Mouse (Mus musculus): ENCODE measurements around the gene Prl. TPM values are rescaled to one million over a fixed set of nuclear protein-coding genes. Genes with fewer than 3 reads are reported as not detected.
A peak's percentile ranks its signal among the peaks of the same experiment; 100 is the strongest.
"Not testable (repeated sequence)": the region's sequence is repeated elsewhere in the genome, so short reads cannot be mapped to it uniquely, and the experiment has no call there.

Prl gene
- not detected in 2 replicates for polyA plus RNA-seq (2016; fragmentation: Nextera tagmentation; extraction: Ambion mirVana)

DNA sequence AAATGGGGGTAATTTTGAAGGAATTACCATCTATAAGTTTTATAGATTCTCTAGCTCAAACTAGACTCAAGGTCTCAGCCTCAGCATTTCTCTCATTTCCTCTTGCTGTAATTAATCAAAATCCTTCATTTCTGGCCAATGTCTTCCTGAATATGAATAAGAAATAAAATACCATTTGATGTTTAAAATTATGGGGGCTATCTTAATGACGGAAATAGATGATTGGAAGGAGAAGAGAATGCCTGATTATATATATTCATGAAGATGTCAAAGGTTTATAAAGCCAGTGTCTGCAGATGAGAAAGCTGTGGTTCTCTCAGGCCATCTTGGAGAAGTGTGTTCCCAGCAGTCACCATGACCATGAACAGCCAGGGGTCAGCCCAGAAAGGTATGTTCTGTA, at the start of gene Prl:
Prl (plus strand) TSS at position 301 of the 400 bp plus-strand sequence.
- no peak for ATAC-seq (ENCODE audit: low FRiP score)
- WGBS, result 91% methylated on average over 1 of the region's 1 CpGs
- H3K9me3 ChIP-seq, result no peaks in the 10 kb centered on the region

DNA sequence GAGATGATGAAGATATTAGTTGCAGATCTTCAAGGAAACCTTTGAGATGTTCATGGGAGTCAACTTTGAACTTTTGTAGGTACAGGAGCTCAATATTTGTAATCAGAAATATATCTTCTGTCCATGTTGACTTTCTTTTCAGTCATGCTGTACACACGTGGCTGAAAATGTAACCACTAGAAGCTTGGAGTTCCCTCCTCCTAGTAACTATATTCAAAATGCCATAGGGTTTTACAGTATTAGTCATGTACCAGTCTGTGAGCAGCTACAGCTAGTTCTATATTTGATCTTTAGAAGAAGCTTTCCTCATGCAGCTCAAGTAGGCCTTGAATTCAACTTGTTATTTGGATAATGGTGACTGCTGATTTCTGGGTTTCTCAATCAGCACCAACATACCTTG, 30.8 kb upstream of the Prl start:
- no peak overlapping the region for H3K4me3 ChIP-seq (replicated peaks)
- H3K27ac ChIP-seq, result no peak overlapping the region
- no peak overlapping the region for H3K9ac ChIP-seq
- peaks cover 3% of the 10 kb centered on the region; the same call in 1 of the 2 replicates for H3K27me3 ChIP-seq
- WGBS, result 89% methylated on average over 1 of the region's 1 CpGs
- no peaks in the 10 kb centered on the region for H3K9me3 ChIP-seq
- no peak for ATAC-seq (ENCODE audit: low FRiP score)
- no peak overlapping the region for H3K4me2 ChIP-seq
- H3K36me3 ChIP-seq (replicated peaks), result no peaks in the 10 kb centered on the region
- no peaks in the 10 kb centered on the region; the same call in none of the 2 replicates for H3K4me1 ChIP-seq

More for the DNA sequence above, at the start of gene Prl:
- Histone ChIP-seq H3K4me3 (replicated peaks) (no peak within 1 kb of the TSS), H3K27ac (no peak within 1 kb of the TSS), H3K27me3 (no peaks in the 10 kb centered on the region), H3K9ac (no peak within 1 kb of the TSS), H3K4me1 (no peaks in the 10 kb centered on the region), H3K36me3 (replicated peaks) (no peaks in the 10 kb centered on the region), H3K4me2 (no peak within 1 kb of the TSS)

DNA sequence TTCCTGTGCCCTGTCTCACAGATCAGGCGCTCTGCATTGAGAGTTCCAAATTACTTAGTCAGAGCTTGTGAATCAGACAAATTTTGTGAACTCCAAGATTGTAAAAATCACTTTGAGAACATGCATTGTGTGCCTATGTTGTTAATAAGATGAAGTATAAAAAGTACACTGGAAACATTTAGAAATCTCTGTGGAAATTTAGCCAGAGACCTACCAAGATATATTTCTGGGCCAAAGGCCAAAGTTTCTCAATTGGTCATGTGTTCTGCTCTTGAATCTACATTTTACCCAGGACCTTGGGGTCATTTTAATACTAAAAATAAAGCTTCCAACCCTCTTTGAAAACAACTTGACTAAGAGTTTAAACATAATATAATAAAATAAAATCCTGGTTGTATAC, 30.0 kb upstream of the Prl start:
- H3K9me3 ChIP-seq, result no peaks in the 10 kb centered on the region
- H3K4me2 ChIP-seq, result no peak overlapping the region
- WGBS, result 94% methylated on average over 1 of the region's 1 CpGs
- ATAC-seq (ENCODE audit: low FRiP score), result no peak
- H3K4me1 ChIP-seq, result peaks cover 3% of the 10 kb centered on the region
- H3K36me3 ChIP-seq (replicated peaks), result no peaks in the 10 kb centered on the region
- no peak overlapping the region for H3K27ac ChIP-seq
- H3K27me3 ChIP-seq, result peaks cover 3% of the 10 kb centered on the region; the same call in 1 of the 2 replicates
- no peak overlapping the region for H3K9ac ChIP-seq
- no peak overlapping the region for H3K4me3 ChIP-seq (replicated peaks)

GRCm38 (mm10) chr13:27028501-27029240, 28.7 kb upstream of the Prl start:
- no peak overlapping the region for H3K4me2 ChIP-seq
- H3K4me1 ChIP-seq, result peaks cover 3% of the 10 kb centered on the region
- H3K9ac ChIP-seq, result no peak overlapping the region
- H3K27ac ChIP-seq, result no peak overlapping the region
- H3K36me3 ChIP-seq (replicated peaks), result no peaks in the 10 kb centered on the region
- WGBS, result 92% methylated on average over 2 of the region's 2 CpGs
- no peak overlapping the region for H3K4me3 ChIP-seq (replicated peaks)
- peaks cover 7% of the 10 kb centered on the region; the same call in 1 of the 2 replicates for H3K27me3 ChIP-seq
- H3K9me3 ChIP-seq, result no peaks in the 10 kb centered on the region
- no peak for ATAC-seq (ENCODE audit: low FRiP score)

DNA sequence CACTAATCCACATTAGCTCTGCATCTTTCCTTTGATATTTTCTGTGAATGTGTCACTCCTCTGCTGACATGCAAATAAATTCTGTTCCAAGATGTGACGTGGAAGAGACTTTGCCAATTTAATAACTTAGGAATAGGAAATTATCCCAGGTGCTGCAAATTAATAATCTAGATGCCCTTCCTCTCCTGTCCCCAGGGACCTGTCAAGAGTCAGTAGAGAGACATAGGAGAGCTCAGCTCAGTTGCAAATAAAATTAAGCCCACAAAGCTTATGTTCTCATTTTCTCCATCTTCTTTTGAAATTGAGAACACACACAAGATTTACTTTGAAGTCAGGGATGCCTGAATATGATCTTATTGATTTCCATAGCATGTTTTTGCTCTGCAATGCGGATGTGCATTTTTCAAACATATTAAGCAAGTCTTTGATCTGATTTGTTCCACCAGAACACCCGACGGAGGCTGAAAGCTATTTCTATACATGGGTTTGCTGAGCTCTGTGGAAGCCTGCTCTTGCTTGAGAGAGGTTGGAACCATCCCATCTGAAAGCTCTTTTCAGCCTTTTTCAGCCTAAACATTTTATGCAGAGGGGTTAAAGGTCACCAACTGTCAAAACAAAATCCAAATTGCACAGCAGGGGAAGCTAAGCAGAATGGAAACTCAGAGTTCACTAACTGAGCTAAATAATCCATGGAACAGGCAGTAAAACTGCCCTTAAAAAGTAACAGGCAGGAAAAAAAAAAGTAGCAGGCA, 26.1 kb upstream of the Prl start:
- ATAC-seq (ENCODE audit: low FRiP score), result 0 out of 2 replicates have a peak, but pooled peaks have one; percentile 36
- Histone ChIP-seq H3K4me2 (no peak overlapping the region), H3K27ac (no peak overlapping the region), H3K4me1 (peaks cover 3% of the 10 kb centered on the region), H3K4me3 (replicated peaks) (no peak overlapping the region), H3K27me3 (peaks cover 7% of the 10 kb centered on the region; the same call in 1 of the 2 replicates), H3K9ac (no peak overlapping the region), H3K36me3 (replicated peaks) (no peaks in the 10 kb centered on the region), H3K9me3 (no peaks in the 10 kb centered on the region)
- WGBS, result 7% methylated on average over 4 of the region's 4 CpGs

- H3K36me3 ChIP-seq (replicated peaks), result no peaks in the 10 kb centered on the region
- H3K27me3 ChIP-seq, result peaks cover 7% of the 10 kb centered on the region; the same call in 1 of the 2 replicates
- no peak overlapping the region for H3K27ac ChIP-seq
- 70% methylated on average over 1 of the region's 1 CpGs for WGBS
- no peaks in the 10 kb centered on the region for H3K9me3 ChIP-seq
- H3K9ac ChIP-seq, result no peak overlapping the region
- H3K4me2 ChIP-seq, result no peak overlapping the region
- no peak for ATAC-seq (ENCODE audit: low FRiP score)
- H3K4me1 ChIP-seq, result peaks cover 3% of the 10 kb centered on the region
- H3K4me3 ChIP-seq (replicated peaks), result no peak overlapping the region
These were observed 25.5 kb upstream of the Prl start for GRCm38 (mm10) chr13:27031853-27032240.

GRCm38 (mm10) chr13:27032998-27033397, 24.4 kb upstream of the Prl start:
- H3K4me2 ChIP-seq, result no peak overlapping the region
- H3K4me3 ChIP-seq (replicated peaks), result no peak overlapping the region
- H3K4me1 ChIP-seq, result peaks cover 3% of the 10 kb centered on the region
- no peak for ATAC-seq (ENCODE audit: low FRiP score)
- H3K9me3 ChIP-seq, result no peaks in the 10 kb centered on the region
- no peaks in the 10 kb centered on the region for H3K36me3 ChIP-seq (replicated peaks)
- no peak overlapping the region for H3K9ac ChIP-seq
- peaks cover 7% of the 10 kb centered on the region; the same call in 1 of the 2 replicates for H3K27me3 ChIP-seq
- no peak overlapping the region for H3K27ac ChIP-seq
- 85% methylated on average over 2 of the region's 2 CpGs for WGBS

GRCm38 (mm10) chr13:27042185-27042584, 15.2 kb upstream of the Prl start:
- WGBS, result 93% methylated on average over 2 of the region's 2 CpGs
- Histone ChIP-seq H3K27me3 (no peaks in the 10 kb centered on the region), H3K36me3 (replicated peaks) (no peaks in the 10 kb centered on the region), H3K9me3 (no peaks in the 10 kb centered on the region), H3K27ac (no peak overlapping the region), H3K4me1 (no peaks in the 10 kb centered on the region), H3K4me3 (replicated peaks) (no peak overlapping the region), H3K4me2 (no peak overlapping the region), H3K9ac (no peak overlapping the region)
- ATAC-seq (ENCODE audit: low FRiP score), result no peak

DNA sequence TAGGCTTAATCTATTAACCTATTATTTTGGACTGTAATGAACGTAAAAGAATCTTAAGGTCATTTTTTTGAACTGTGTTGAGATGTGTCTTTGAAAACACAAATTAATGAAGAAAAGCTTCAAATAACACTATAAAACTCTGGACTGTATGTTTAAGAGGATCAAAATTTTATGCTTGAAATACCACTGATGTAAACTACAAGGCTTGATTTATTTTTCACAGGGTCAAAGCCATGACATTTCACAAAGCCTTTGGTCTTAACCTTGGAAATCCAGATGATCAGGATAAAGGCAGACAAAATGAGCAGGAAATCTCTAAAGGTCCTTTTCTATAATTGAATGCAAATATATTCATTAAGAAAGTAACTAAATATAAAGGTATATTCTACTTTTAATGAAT, 14.0 kb upstream of the Prl start:
- Histone ChIP-seq H3K27me3 (no peaks in the 10 kb centered on the region), H3K36me3 (replicated peaks) (no peaks in the 10 kb centered on the region), H3K4me1 (no peaks in the 10 kb centered on the region), H3K9ac (no peak overlapping the region), H3K27ac (no peak overlapping the region), H3K9me3 (no peaks in the 10 kb centered on the region), H3K4me3 (replicated peaks) (no peak overlapping the region), H3K4me2 (no peak overlapping the region)
- WGBS, result 80% methylated on average over 1 of the region's 1 CpGs
- ATAC-seq (ENCODE audit: low FRiP score), result no peak

DNA sequence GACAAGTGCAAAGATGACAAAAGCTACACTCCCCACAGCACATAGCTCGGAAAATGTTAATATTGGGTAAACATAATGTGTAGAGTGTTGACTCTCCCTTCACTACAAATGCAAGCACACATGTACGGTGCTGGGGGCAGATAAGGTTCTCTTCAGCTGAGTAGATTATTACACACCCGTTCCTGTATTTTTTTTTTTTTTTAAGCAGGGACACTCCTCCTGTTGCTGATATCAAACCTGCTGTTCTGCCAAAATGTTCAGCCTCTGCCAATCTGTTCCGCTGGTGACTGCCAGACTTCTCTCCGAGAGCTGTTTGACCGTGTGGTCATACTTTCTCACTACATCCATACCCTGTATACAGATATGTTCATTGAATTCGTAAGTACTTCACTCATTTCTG, 1.8 kb downstream of the Prl start:
- Histone ChIP-seq H3K9ac (no peak overlapping the region), H3K9me3 (no peaks in the 10 kb centered on the region), H3K27ac (no peak overlapping the region), H3K36me3 (replicated peaks) (no peaks in the 10 kb centered on the region), H3K4me1 (no peaks in the 10 kb centered on the region), H3K4me2 (no peak overlapping the region), H3K4me3 (replicated peaks) (no peak overlapping the region), H3K27me3 (no peaks in the 10 kb centered on the region)
- ATAC-seq (ENCODE audit: low FRiP score), result no peak
- WGBS, result 92% methylated on average over 7 of the region's 7 CpGs

GRCm38 (mm10) chr13:27093890-27094289, 36.5 kb downstream of the Prl start, which contains the start of gene Prl3d1:
Prl3d1 (plus strand) TSS chr13:27094190.
- not testable (repeated sequence) for H3K4me2 ChIP-seq; H3K27ac ChIP-seq; ATAC-seq (ENCODE audit: low FRiP score); H3K4me1 ChIP-seq; H3K27me3 ChIP-seq; H3K9me3 ChIP-seq; H3K36me3 ChIP-seq (replicated peaks); H3K9ac ChIP-seq; H3K4me3 ChIP-seq (replicated peaks)
- WGBS, result 91% methylated on average over 5 of the region's 5 CpGs

Measured in forebrain, embryonic 12.5 days (tissue).